Mouse (Mus musculus) T-helper 2 cell (primary cell): ENCODE measurements around the gene Psme3.

Experiments
- in situ Hi-C: fragments of 300-600 bp; cut with MboI, MseI; formaldehyde crosslinking; loops from one replicate; pipeline ENCODE4 v1.15.1; 2025; ENCODE audit warnings: high pct_unique_total_duplicates

Gene Psme3

GRCm38 (mm10) chr11:101315665-101316500 lies at the start of gene Psme3:
Gene Psme3 (plus strand): TSS chr11:101316213.
- in situ Hi-C loops = no loop called here

DNA sequence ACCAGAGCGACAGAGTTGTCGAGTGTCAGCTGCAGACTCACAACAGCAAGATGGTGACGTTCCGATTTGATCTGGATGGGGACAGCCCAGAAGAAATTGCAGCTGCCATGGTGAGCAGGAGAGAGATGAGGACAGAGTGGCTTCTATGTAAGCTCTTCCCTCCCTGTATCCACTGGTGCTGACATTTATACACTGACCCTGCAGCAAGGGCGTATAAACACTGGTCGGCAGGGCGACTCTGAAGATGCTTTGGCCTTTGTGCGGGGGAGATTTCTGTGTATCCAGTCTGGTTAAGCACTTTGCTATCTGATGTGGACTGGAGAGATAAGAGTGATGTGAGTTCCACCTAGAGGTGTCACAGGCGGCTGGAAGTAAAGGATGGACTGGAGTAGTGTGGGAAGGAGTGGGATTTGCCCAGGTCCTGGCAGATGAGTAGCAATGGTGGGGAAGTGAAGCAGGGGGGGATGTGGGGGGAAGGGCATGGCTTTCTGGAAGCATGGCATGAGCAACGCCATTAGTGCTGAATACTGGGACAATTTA lies 46.4 kb upstream of the Psme3 start:
- in situ Hi-C loops = no loop called here

DNA sequence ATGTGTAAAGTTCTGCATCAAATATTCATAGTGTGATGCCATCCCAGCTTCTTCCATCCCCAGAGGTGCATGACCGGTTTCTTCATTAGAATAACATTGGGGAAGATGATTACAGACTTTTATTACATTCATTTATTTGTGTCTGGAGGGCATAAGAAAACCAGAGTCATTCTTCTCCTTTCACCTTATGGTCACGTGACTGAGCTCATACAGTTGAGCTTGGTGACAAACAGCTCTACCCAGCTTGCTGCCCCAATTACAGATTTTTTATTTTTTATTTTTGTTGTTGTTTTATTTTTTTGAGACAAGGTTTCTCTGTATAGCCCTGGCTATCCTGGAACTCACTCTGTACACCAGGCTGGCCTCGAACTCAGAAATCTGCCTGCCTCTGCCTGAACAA lies 43.6 kb upstream of the Psme3 start:
- in situ Hi-C loops = no loop called here

GRCm38 (mm10) chr11:101275309-101275708 lies 40.7 kb upstream of the Psme3 start:
- in situ Hi-C loops = no loop called here

GRCm38 (mm10) chr11:101276319-101277070 lies 39.5 kb upstream of the Psme3 start:
- in situ Hi-C loops = no loop called here

DNA sequence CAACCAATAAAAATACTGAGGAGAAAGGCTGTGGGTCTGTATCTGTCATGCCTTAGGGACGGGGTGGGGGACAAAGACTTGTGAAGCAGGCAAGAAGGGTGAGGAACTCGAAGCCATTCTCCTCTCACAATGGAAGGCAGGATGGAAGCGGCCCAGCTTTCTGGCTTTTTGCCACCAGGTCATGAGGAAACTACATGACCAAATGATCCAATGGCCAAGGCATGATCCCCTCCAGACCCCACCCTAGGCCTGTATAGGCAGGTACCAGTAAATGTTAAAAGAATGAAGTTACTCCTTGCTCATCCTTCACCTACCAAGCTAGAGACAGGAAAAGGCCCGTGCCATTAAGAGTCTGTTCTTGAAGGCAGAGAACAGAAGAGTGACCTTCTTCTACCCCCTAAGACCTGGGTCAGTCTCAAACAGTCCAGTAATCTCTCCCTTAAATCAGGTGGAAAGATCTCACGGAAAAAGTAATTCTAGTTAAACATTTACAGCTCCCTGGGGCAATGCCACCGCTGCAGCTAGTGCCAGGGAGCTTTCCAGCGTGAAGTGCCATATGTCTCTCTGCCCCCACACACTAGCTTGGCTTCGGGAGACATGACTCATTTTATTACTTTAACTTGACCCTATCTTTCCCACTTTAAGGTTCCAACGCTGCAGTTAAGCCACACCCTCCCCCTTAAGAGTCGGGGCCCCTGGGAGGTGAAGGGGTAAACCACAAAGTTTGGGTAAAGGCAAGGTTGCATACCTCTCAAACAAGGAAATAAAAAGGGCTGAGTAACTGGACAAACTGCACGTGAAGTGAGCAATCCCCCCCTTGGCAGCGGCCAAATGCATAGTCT lies 38.4 kb upstream of the Psme3 start:
- in situ Hi-C loops = no loop called here

- in situ Hi-C loops = no loop called here
Measured at GRCm38 (mm10) chr11:101278223-101279192, 37.5 kb upstream of the Psme3 start, which contains the start of the genes Cntd1 and Coa3. Gene Cntd1 (plus strand): TSS chr11:101279012. Gene Coa3 (minus strand): TSS chr11:101279114.

GRCm38 (mm10) chr11:101279193-101279569 lies 36.8 kb upstream of the Psme3 start:
- in situ Hi-C loops = no loop called here

DNA sequence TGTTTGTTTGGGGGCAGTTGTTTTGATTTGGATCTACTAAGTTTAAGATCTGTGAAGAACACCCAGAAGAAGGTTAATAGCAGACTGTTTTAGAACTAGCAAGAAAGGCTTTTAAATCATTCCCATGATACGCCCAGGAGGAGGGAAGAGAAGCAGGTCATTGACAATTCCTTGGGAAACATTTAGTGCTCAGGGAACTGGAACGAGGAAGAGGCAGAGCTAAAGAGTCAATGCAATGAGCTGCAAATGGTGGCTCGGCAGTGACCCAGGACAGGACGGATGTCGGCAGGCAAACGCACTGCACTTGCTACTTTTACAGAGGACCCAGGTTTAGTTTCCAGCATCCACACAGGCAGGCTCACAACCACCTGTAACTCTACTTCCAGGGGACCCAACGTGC lies 35.2 kb upstream of the Psme3 start:
- in situ Hi-C loops = no loop called here

DNA sequence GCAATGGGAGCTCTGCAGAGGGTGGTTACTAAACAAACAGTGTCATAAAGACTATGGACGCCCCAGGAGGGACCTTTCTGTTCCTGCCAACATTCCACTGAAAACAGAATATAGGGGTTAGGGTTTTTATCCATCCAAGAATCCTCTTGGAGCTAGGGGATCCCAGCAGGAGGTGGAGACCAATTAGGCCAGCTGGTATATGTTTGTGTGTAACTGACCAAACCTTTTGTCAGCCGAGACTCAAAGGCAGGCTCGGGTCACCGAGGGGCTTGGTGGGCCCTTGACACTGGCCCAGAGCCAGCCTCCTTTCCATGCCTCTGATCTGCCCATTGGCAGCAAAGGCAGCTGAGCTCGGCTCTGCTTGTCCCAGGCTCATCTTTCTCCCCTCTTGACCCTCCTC lies 33.1 kb upstream of the Psme3 start:
- in situ Hi-C loops = no loop called here

DNA sequence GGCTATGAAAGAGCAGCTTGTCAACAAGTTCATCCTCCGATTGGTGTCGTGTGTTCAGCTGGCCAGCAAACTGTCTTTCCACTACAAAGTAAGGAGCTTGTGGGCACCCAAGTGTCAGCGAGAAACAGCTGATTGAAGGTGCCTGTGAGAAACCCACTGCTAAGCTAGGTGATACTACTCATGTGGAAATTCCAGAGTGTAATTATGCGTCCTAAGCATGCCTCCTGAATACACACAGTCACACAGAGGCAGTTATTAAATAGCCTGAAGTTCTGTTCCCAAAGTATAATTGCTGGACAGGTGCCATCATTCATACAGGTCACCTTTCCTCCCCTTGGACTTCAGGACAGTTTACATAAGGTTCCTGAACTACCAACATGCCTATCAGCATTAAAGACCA lies 32.2 kb upstream of the Psme3 start:
- in situ Hi-C loops = no loop called here

DNA sequence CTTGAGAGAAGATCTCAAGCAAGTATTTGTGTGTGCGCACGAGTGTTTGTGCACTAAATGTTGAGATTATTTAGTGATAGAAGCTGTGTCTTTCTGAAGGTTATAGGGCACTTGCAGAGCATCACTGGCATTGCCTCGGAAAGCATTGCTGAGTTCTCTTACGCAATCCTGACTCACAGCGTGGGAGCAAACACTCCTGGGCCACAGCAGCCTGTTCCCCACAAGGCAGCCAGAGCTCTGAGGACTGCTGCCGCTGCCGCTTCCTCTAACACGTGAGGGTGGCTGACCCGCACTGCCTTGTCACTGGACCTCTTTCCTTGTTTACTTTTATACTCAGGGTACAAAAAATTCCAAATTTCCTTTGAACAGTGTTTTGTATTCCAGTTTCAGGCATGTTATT lies 28.7 kb upstream of the Psme3 start:
- in situ Hi-C loops = no loop called here

DNA sequence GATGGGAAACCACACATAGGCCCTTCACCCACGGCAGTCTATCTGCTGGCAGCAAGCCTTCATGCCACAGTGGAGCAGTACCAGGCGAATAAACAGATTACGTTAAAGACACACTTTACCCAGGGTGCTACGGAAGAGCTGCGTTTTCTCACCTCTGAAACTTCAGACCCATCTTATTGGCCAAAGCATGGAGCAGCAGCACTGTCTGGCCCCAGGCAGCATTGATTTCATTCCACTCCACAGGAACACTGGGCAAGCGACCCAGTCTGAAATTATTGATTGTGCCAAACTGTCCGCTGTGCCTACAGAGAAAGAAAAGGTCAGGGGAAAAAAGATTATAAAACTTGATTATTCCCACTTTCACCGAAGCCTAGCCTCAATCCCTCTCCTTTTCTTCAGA lies 24.8 kb upstream of the Psme3 start:
- in situ Hi-C loops = no loop called here

DNA sequence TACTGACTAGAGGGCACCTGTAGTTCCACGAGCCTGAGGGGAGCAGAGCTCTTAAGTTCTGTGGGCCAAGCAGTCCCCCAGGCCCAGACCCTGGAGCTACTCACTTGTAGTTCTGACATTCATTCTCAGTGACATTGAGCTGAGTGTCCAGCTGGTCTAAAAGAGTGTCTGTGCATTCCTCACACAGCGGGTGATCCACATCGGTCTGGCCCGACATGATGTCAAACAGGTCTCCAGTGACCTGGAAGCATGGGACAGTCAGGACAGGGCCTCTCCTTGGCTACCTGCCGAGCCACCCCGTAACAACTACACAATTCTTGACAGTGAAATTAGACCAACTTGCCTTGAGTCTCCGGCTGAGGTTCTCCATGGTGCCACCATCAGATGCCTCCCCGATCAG lies 20.8 kb upstream of the Psme3 start:
- in situ Hi-C loops = no loop called here

DNA sequence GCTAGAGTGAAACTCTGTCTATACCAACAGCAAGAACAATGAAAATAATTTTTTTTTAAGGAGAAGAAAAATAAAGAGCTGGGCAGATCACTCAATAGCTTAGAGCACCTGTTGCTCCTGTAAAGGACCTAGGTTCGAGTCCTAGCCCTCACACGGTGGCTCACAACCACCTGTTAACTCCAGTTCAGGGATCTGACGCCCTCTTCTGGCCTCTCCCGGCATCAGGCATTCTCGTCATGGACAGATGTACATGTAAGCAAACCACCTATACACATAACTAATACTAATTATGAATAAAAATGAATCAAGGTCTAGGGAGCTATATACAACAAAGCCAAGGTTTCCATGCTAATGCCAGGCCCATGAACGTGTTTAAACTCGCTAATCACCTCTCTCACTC lies 15.1 kb upstream of the Psme3 start:
- in situ Hi-C loops = no loop called here

DNA sequence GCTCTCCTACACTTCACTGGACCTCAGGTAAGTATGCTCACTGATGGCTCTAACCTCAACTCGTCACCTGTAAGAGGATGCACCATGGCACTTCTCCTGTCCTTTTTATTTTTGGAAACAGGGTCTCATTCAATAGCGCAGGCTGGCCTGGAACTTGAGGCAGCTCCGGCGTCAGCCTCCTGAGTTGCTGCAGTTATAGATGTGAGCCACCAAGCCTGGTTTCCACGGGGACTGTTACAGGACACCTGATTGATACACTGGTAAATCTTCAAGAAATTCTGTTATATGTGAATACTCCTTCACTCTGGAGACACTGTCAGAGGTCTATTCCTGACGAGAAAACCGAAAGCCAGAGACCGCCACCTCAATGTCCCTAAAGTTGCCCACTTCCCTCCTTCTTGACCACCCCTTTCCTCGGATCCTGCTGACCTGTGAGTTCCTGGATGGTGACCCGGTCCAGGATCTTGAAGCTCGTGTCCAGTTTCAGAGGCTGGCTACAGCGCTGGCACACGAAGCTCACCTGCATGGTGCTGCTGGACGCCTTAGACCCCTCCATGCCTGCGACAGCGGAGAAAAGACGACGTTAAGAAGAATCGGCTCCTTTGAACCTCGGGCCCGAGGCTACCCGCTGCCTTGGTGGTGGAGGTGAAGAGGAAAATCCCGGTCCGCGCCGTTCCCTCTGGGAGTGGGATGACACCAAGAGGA lies 14.6 kb upstream of the Psme3 start:
- in situ Hi-C loops = no loop called here

DNA sequence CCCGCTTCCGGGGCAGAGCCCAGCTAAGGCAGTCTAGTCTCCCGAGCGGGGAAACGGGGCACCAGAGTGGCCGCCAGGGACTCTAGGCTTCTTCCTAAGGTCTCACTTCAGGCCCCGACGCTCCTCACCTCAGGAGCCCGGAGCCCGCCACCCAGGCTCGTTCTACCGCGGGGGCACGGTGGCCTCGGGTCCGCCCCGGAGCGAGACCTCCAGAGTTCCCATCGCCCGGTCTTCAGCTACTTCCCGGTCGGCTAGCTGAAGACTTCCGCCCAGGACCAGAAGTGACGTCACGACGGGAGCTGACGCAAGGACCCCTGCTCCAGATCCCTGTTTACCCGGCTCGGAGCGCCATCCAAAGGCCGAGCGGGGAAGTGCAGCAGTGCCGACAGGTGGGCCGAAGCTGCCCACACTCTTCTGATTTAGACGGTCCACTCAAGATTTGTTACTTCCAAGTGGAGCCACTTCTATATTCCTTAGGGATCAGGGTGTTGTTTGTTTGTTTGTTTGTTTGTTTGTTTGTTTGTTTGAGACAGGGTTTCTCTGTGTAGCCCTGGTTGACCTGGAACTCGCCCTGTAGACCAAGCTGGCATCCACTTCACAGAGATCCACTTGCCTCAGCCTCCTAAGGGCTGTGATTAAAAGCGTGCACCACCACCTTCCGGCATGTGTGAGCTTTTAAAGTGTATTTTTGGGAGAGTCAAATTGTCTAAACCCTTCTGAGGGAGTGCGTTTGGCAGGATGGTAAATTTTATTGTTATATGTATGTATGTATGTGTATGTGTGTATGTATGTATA lies 13.8 kb upstream of the Psme3 start, which contains the start of gene Becn1:
TSS of gene Becn1 (minus strand) at position 283 of the 795 bp plus-strand sequence.
- in situ Hi-C loops = no loop called here

- in situ Hi-C loops = no loop called here
Measured at GRCm38 (mm10) chr11:101307744-101308143, 8.3 kb upstream of the Psme3 start.

DNA sequence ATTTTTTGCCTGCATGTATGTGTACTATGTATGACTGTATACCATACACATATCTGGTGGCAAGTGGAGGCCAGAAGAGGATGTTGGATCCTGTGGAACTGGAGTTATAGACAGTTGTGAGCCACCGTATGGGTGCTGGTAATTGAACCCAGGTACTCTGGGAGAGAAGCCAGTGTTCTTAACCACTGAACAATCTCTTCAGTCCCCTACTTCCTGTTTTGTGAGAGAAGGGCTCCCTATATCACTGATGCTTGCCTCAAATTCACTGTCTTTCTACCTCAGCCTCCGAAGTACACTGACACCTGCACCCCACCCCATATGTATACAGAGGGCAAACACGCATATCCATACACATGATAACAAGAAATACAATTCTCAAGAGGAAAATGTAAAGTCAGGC lies 4.9 kb upstream of the Psme3 start:
- in situ Hi-C loops = no loop called here
